Mouse (Mus musculus) heart, embryonic 15.5 days (tissue): ENCODE data around the gene Gm4737. TPM values are rescaled to one million over a fixed set of nuclear protein-coding genes. Genes with fewer than 3 reads are reported as not detected.
A peak's percentile ranks its signal among the peaks of the same experiment; 100 is the strongest.
"Not testable (repeated sequence)": the region's sequence is repeated elsewhere in the genome, so short reads cannot be mapped to it uniquely, and the experiment has no call there.

Source experiments
- ATAC-seq: fragments of 200-750 bp; cut with Nextera tagmentation; replicated peaks from 2 replicates; pipeline ENCODE4 v1.8.0; 2017; ENCODE audit warnings: low read depth, moderate TSS enrichment; ENCODE audit not compliant: insufficient number of reproducible peaks, insufficient read depth, low FRiP score
- H3K27ac ChIP-seq: fragments of 300-500 bp; sonication (generic); 2 replicates; pipeline ENCODE4 v1.5.1; 2015; ENCODE audit warnings: mild to moderate bottlenecking, inconsistent platforms
- H3K27me3 ChIP-seq: fragments of 300-500 bp; sonication (generic); 2 replicates; pipeline ENCODE4 v1.6.1; 2015; ENCODE audit warnings: inconsistent platforms
- H3K36me3 ChIP-seq: fragments of 300-500 bp; sonication (generic); 2 replicates; pipeline ENCODE4 v1.6.1; 2015; ENCODE audit warnings: mild to moderate bottlenecking, inconsistent platforms
- H3K4me1 ChIP-seq: fragments of 300-500 bp; sonication (generic); replicated peaks from 2 replicates; pipeline ENCODE4 v1.6.1; 2015; ENCODE audit warnings: inconsistent platforms
- H3K4me2 ChIP-seq: fragments of 300-500 bp; sonication (generic); 2 replicates; pipeline ENCODE4 v1.6.1; 2015; ENCODE audit warnings: inconsistent platforms, mild to moderate bottlenecking, moderate library complexity
- H3K4me3 ChIP-seq: fragments of 300-500 bp; sonication (generic); 2 replicates; pipeline ENCODE4 v1.5.1; 2015; ENCODE audit warnings: mild to moderate bottlenecking, inconsistent platforms
- H3K9ac ChIP-seq: fragments of 300-500 bp; sonication (generic); 2 replicates; pipeline ENCODE4 v1.6.1; 2015; ENCODE audit warnings: mild to moderate bottlenecking, inconsistent platforms
- H3K9me3 ChIP-seq: fragments of 300-500 bp; sonication (generic); replicated peaks from 2 replicates; pipeline ENCODE4 v1.6.1; 2016; ENCODE audit warnings: inconsistent platforms
- WGBS: fragments of 180-500 bp; shearing (Covaris S2); methylation state at CpG from one replicate; pipeline ENCODE4 v1.1.7; 2015; ENCODE audit warnings: mixed read lengths; 5-methylcytosine and 5-hydroxymethylcytosine counted together
- polyA plus RNA-seq: library from polyadenylated mRNA; unstranded; fragments of >200 nt; fragmentation: Nextera tagmentation; extraction: Ambion mirVana; gene quantifications from 2 replicates; pipeline ENCODE4 v1.2.1, GENCODE M21; 2015

The Gm4737 gene
- polyA plus RNA-seq, result 0.78 and 1.9 TPM in 2 replicates

- H3K4me3 ChIP-seq, result not testable (repeated sequence)
These were observed at the start of gene Gm4737 for GRCm38 (mm10) chr16:46154832-46155231. TSS of gene Gm4737 (minus strand) at chr16:46155077.

GRCm38 (mm10) chr16:46195792-46196191, 40.9 kb upstream of the Gm4737 start:
- no peak overlapping the region for H3K4me3 ChIP-seq
- H3K4me1 ChIP-seq, result no peaks in the 10 kb centered on the region
- WGBS, result 84% methylated on average over 5 of the region's 5 CpGs
- H3K27ac ChIP-seq, result no peak overlapping the region
- H3K27me3 ChIP-seq, result no peaks in the 10 kb centered on the region
- no peak overlapping the region for H3K4me2 ChIP-seq
- no peak for ATAC-seq
- H3K9ac ChIP-seq, result no peak overlapping the region
- H3K9me3 ChIP-seq, result no peaks in the 10 kb centered on the region
- H3K36me3 ChIP-seq, result no peaks in the 10 kb centered on the region

More at GRCm38 (mm10) chr16:46154832-46155231, at the start of gene Gm4737:
- not testable (repeated sequence) for ATAC-seq, H3K36me3 ChIP-seq, H3K9ac ChIP-seq, H3K9me3 ChIP-seq, H3K4me2 ChIP-seq, H3K27ac ChIP-seq, H3K27me3 ChIP-seq, H3K4me1 ChIP-seq
- WGBS, result 98% methylated on average over 11 of the region's 16 CpGs

GRCm38 (mm10) chr16:46183096-46183495, 28.2 kb upstream of the Gm4737 start:
- WGBS, result 77% methylated on average over 5 of the region's 5 CpGs
- no peak overlapping the region for H3K9ac ChIP-seq
- no peak overlapping the region for H3K4me3 ChIP-seq
- H3K27ac ChIP-seq, result no peak overlapping the region
- no peaks in the 10 kb centered on the region for H3K9me3 ChIP-seq
- H3K4me2 ChIP-seq, result no peak overlapping the region
- H3K4me1 ChIP-seq, result no peaks in the 10 kb centered on the region
- no peak for ATAC-seq
- no peaks in the 10 kb centered on the region for H3K27me3 ChIP-seq
- H3K36me3 ChIP-seq, result no peaks in the 10 kb centered on the region

- H3K9me3 ChIP-seq, result no peaks in the 10 kb centered on the region
These were observed 23.4 kb upstream of the Gm4737 start for GRCm38 (mm10) chr16:46178121-46178801.

GRCm38 (mm10) chr16:46173039-46173438, 18.2 kb upstream of the Gm4737 start:
- H3K4me3 ChIP-seq, result no peak overlapping the region
- H3K4me2 ChIP-seq, result no peak overlapping the region
- no peak for ATAC-seq
- no peak overlapping the region for H3K27ac ChIP-seq
- H3K27me3 ChIP-seq, result no peaks in the 10 kb centered on the region
- no peaks in the 10 kb centered on the region; the same call in 1 of the 2 replicates for H3K4me1 ChIP-seq
- H3K36me3 ChIP-seq, result no peaks in the 10 kb centered on the region
- H3K9me3 ChIP-seq, result no peaks in the 10 kb centered on the region
- H3K9ac ChIP-seq, result no peak overlapping the region

More at GRCm38 (mm10) chr16:46178121-46178801, 23.4 kb upstream of the Gm4737 start:
- H3K27me3 ChIP-seq, result no peaks in the 10 kb centered on the region
- no peak for ATAC-seq
- 55% methylated on average over 4 of the region's 4 CpGs for WGBS
- no peak overlapping the region for H3K27ac ChIP-seq
- H3K9ac ChIP-seq, result no peak overlapping the region
- no peak overlapping the region for H3K4me2 ChIP-seq
- no peak overlapping the region for H3K4me3 ChIP-seq
- H3K36me3 ChIP-seq, result no peaks in the 10 kb centered on the region
- H3K4me1 ChIP-seq, result no peaks in the 10 kb centered on the region; the same call in 1 of the 2 replicates

GRCm38 (mm10) chr16:46166971-46167370, 12.1 kb upstream of the Gm4737 start:
- WGBS, result 58% methylated on average over 3 of the region's 3 CpGs
- H3K36me3 ChIP-seq, result no peaks in the 10 kb centered on the region
- H3K4me2 ChIP-seq, result no peak overlapping the region
- H3K4me1 ChIP-seq, result no peaks in the 10 kb centered on the region
- H3K27ac ChIP-seq, result no peak overlapping the region
- H3K9me3 ChIP-seq, result no peaks in the 10 kb centered on the region
- no peak overlapping the region for H3K4me3 ChIP-seq
- no peaks in the 10 kb centered on the region for H3K27me3 ChIP-seq
- no peak for ATAC-seq
- no peak overlapping the region for H3K9ac ChIP-seq

GRCm38 (mm10) chr16:46165305-46165704, 10.4 kb upstream of the Gm4737 start:
- no peak for ATAC-seq
- Histone ChIP-seq H3K36me3 (no peaks in the 10 kb centered on the region), H3K4me2 (no peak overlapping the region), H3K27ac (no peak overlapping the region), H3K9ac (no peak overlapping the region), H3K4me3 (no peak overlapping the region), H3K27me3 (no peaks in the 10 kb centered on the region), H3K9me3 (no peaks in the 10 kb centered on the region), H3K4me1 (no peaks in the 10 kb centered on the region)
- 46% methylated on average over 4 of the region's 4 CpGs for WGBS

GRCm38 (mm10) chr16:46151141-46151540, 3.7 kb downstream of the Gm4737 start:
- Histone ChIP-seq H3K4me2 (no peak overlapping the region), H3K4me3 (no peak overlapping the region), H3K9me3 (no peaks in the 10 kb centered on the region), H3K36me3 (no peaks in the 10 kb centered on the region), H3K27ac (no peak overlapping the region), H3K4me1 (peaks cover 4% of the 10 kb centered on the region; the same call in 1 of the 2 replicates), H3K9ac (no peak overlapping the region), H3K27me3 (no peaks in the 10 kb centered on the region)
- no peak for ATAC-seq

- Histone ChIP-seq H3K4me2 (no peak overlapping the region), H3K4me3 (no peak overlapping the region), H3K4me1 (peaks cover 4% of the 10 kb centered on the region; the same call in 1 of the 2 replicates), H3K36me3 (no peaks in the 10 kb centered on the region), H3K27me3 (no peaks in the 10 kb centered on the region), H3K27ac (no peak overlapping the region), H3K9ac (no peak overlapping the region), H3K9me3 (no peaks in the 10 kb centered on the region)
- 57% methylated on average over 3 of the region's 3 CpGs for WGBS
- ATAC-seq, result no peak
These were observed 6.1 kb downstream of the Gm4737 start for GRCm38 (mm10) chr16:46148661-46149341.

GRCm38 (mm10) chr16:46146962-46147361, 7.9 kb downstream of the Gm4737 start:
- Histone ChIP-seq H3K27me3 (no peaks in the 10 kb centered on the region), H3K9me3 (no peaks in the 10 kb centered on the region), H3K36me3 (no peaks in the 10 kb centered on the region), H3K27ac (peak overlapping the region; percentile 39), H3K4me3 (no peak overlapping the region), H3K9ac (no peak overlapping the region), H3K4me2 (no peak overlapping the region), H3K4me1 (peaks cover 4% of the 10 kb centered on the region; the same call in 1 of the 2 replicates)
- ATAC-seq, result peak; percentile 66
- WGBS, result 39% methylated on average over 3 of the region's 3 CpGs

- no peak for ATAC-seq
- H3K27ac ChIP-seq, result no peak overlapping the region
- H3K9me3 ChIP-seq, result no peaks in the 10 kb centered on the region
- no peaks in the 10 kb centered on the region for H3K27me3 ChIP-seq
- no peak overlapping the region for H3K4me2 ChIP-seq
- no peaks in the 10 kb centered on the region for H3K4me1 ChIP-seq
- H3K9ac ChIP-seq, result no peak overlapping the region
- no peak overlapping the region for H3K4me3 ChIP-seq
- no peaks in the 10 kb centered on the region for H3K36me3 ChIP-seq
These were observed 32.6 kb downstream of the Gm4737 start for GRCm38 (mm10) chr16:46122238-46122637.

GRCm38 (mm10) chr16:46121420-46121819, 33.5 kb downstream of the Gm4737 start:
- no peak overlapping the region for H3K9ac ChIP-seq
- no peaks in the 10 kb centered on the region for H3K36me3 ChIP-seq
- no peak for ATAC-seq
- no peak overlapping the region for H3K4me3 ChIP-seq
- H3K4me1 ChIP-seq, result no peaks in the 10 kb centered on the region
- H3K27me3 ChIP-seq, result no peaks in the 10 kb centered on the region
- no peak overlapping the region for H3K4me2 ChIP-seq
- no peaks in the 10 kb centered on the region for H3K9me3 ChIP-seq
- H3K27ac ChIP-seq, result no peak overlapping the region
- 35% methylated on average over 2 of the region's 2 CpGs for WGBS
